Mouse (Mus musculus) inflammation-experienced regulatory T-cells (primary cell): Measurements from ENCODE around the gene Slc35d1. TPM values are rescaled to one million over a fixed set of nuclear protein-coding genes. Genes with fewer than 3 reads are reported as not detected.

Experiments
- polyA plus RNA-seq, 2 experiments: library from polyadenylated mRNA; unstranded; fragments of 100-300 nt; shearing (Covaris generic); gene quantifications; one replicate each; pipeline ENCODE4 v1.2.1; 2017

The Slc35d1 gene
- 10 to 100 TPM; 21.0 to 27.8 TPM for polyA plus RNA-seq

GRCm38 (mm10) chr4:103214925-103215820 is at the start of gene Slc35d1:
Gene Slc35d1, minus strand, starts transcription at chr4:103215164.

Other genes starting within 250 kb of the Slc35d1 start
- 1 to 10 TPM in 1 of 2 experiments, under 1 TPM in 1; 0.27 to 2.7 TPM for gene Tctex1d1, start 236.6 kb downstream of the Slc35d1 start, polyA plus RNA-seq
- gene Insl5, start 188.3 kb downstream of the Slc35d1 start, polyA plus RNA-seq: under 1 TPM in 1 of 2 experiments, not detected in 1; 0.98 TPM
- gene Mier1, start 100.8 kb downstream of the Slc35d1 start, polyA plus RNA-seq: 10 to 100 TPM; 47.6 to 68.6 TPM
- 1 to 10 TPM; 1.7 to 6.4 TPM for gene Wdr78, start 100.6 kb downstream of the Slc35d1 start, polyA plus RNA-seq
- gene 4921539E11Rik, start 75.7 kb upstream of the Slc35d1 start, polyA plus RNA-seq: under 1 TPM in 1 of 2 experiments, not detected in 1; 0.23 TPM
- gene Oma1, start 98.6 kb upstream of the Slc35d1 start, polyA plus RNA-seq: 10 to 100 TPM; 29.7 to 35.8 TPM